Mouse (Mus musculus) adipose tissue, adult 10 weeks (tissue): ENCODE data around the gene Gsdme. TPM values are rescaled to one million over a fixed set of nuclear protein-coding genes. Genes with fewer than 3 reads are reported as not detected.

Experiments
- polyA plus RNA-seq: library from polyadenylated mRNA; stranded (reverse); fragments of 350-450 nt; fragmentation: Illumina TruSeq; extraction: RNeasy Lipid Tissue Mini Kit (QIAGEN cat#74804); gene quantifications from one replicate; pipeline ENCODE4 v1.2.3, GENCODE M21; 2014; ENCODE audit warnings: low read depth, low replicate concordance

Gene Gsdme
- 2.0 TPM for polyA plus RNA-seq

GRCm38 (mm10) chr6:50263670-50264069 lies at the start of gene Gsdme:
Gene Gsdme (minus strand): TSS chr6:50263862.

Other genes with a start within 250 kb of the Gsdme start
- gene Mpp6, start 153.6 kb downstream of the Gsdme start, polyA plus RNA-seq, result 32.5 TPM
- gene Osbpl3, start 192.3 kb upstream of the Gsdme start, polyA plus RNA-seq, result 2.5 TPM